Mouse (Mus musculus): ENCODE measurements around the gene Gm13287.
A peak's percentile ranks its signal among the peaks of the same experiment; 100 is the strongest.
"Not testable (repeated sequence)": the region's sequence is repeated elsewhere in the genome, so short reads cannot be mapped to it uniquely, and the experiment has no call there.

The Gm13287 gene

DNA sequence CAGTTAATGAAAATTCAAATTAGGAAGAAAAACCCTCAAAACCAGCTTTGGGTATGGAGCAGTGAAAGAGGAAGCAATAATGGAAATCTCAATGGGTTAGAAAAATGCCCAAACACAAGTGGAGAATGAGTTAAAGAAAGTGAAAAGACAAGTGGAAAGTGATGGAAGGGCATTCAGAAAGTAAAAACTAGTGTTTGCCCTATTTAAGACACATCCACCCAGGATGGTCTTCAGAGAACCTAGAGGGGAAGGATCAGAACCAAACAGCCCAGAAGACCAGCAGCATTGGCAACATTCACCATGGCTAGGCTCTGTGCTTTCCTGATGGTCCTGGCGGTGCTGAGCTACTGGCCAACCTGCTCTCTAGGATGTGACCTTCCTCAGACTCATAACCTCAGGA is 32.2 kb downstream of the Gm13287 start, which contains the start of gene Ifna5:
Gene Ifna5 (plus strand): TSS at position 301 of the 400 bp plus-strand sequence.
- not testable (repeated sequence) for DNase-seq (ENCODE audit: low read depth, low spot score); H3K27me3 ChIP-seq (ENCODE audit: control insufficient read depth, insufficient read depth, low read length, poor library complexity, severe bottlenecking); H3K36me3 ChIP-seq (ENCODE audit: control insufficient read depth, insufficient read depth, low read length, poor library complexity, severe bottlenecking)

DNA sequence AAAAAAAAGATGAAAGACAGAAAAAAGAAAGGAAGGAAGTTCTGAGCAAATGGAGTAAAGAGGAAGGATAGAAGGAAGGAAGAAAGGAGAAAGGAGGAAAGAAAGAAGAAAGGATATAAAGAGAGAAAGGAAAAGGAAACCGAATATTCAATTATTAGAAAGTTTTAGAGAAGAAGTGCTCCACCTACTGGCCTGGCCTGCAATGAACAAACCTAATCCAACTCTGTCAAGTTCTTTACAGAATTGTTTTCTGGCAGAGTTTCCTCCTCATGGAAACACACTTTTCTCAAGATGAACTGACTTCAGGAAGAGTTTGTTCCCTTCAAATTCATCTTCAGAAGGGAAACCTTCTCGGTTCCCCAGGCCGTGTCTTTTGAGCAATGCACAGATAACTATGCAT is 35.8 kb downstream of the Gm13287 start:
- Histone ChIP-seq H3K36me3 (ENCODE audit: control insufficient read depth, insufficient read depth, low read length, poor library complexity, severe bottlenecking) (no peaks in the 10 kb centered on the region), H3K27me3 (ENCODE audit: control insufficient read depth, insufficient read depth, low read length, poor library complexity, severe bottlenecking) (no peaks in the 10 kb centered on the region)
- peak; percentile 44 for DNase-seq (ENCODE audit: low read depth, low spot score)

DNA sequence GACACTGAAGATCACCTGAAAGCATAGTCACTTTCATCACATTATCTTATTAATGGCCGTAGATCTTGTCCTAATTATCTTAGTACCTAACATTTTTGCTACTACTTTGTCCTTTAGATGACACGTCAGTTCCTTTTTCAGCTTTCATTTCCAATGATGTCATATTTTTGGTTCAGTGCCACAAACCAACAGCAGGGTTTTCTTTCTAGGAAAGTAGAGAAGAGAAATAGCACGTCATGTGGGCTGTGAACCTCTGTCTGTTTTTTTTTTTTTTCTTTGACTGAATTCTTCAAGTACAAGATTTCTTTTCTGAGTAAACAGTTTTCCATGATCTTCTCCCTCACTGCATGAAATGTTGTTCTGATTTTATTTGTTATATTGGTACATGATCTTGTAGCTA is 37.0 kb downstream of the Gm13287 start:
- peak; percentile 21 for DNase-seq (ENCODE audit: low read depth, low spot score)
- Histone ChIP-seq H3K27me3 (ENCODE audit: control insufficient read depth, insufficient read depth, low read length, poor library complexity, severe bottlenecking) (no peaks in the 10 kb centered on the region), H3K36me3 (ENCODE audit: control insufficient read depth, insufficient read depth, low read length, poor library complexity, severe bottlenecking) (no peaks in the 10 kb centered on the region)

DNA sequence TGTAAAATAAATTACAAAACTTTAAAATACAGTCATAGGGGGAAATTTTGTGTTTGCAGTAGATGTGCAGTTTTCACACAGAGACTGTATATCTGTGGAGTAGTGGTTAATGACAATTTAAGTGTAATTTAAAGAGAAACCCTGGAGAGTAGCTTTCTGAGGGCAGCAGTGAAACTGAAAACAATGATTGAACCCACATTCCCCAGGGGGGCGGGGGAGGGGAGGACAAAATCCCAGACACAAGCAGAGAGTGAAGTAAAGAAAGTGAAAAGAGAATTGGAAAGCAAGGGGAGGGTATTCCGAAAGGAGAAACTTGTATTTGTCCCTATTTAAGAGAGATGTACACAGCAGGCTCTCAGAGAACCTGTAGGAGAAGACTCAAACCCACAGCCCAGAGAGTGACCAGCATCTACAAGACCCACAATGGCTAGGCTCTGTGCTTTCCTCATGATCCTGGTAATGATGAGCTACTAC is 38.4 kb downstream of the Gm13287 start, which contains the start of gene Ifna4:
Gene Ifna4 (plus strand): TSS at position 424 of the 474 bp plus-strand sequence.
- no peaks in the 10 kb centered on the region for H3K36me3 ChIP-seq (ENCODE audit: control insufficient read depth, insufficient read depth, low read length, poor library complexity, severe bottlenecking)
- no peaks in the 10 kb centered on the region for H3K27me3 ChIP-seq (ENCODE audit: control insufficient read depth, insufficient read depth, low read length, poor library complexity, severe bottlenecking)
- DNase-seq (ENCODE audit: low read depth, low spot score) = peak; percentile 41

DNA sequence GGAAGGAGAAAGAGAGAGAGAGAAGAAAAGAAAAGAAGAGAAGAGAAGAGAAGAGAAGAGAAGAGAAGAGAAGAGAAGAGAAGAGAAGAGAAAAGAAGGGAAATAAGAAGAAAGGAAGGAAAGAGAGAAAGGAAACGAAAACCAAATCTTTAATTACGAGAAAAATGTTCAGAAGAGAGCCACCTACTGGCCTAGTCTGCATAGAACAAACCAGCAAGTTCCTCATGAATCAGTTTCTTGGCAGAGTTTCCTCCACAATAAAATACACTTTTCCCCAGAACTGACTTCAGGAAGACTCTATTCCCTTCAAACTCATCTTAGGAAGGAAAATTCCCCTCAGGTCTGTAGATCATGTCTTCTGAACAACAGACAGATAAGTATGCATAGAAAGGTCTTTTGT is 42.3 kb downstream of the Gm13287 start:
- no peaks in the 10 kb centered on the region for H3K36me3 ChIP-seq (ENCODE audit: control insufficient read depth, insufficient read depth, low read length, poor library complexity, severe bottlenecking)
- H3K27me3 ChIP-seq (ENCODE audit: control insufficient read depth, insufficient read depth, low read length, poor library complexity, severe bottlenecking) = no peaks in the 10 kb centered on the region
- DNase-seq (ENCODE audit: low read depth, low spot score) = peak; percentile 37

DNA sequence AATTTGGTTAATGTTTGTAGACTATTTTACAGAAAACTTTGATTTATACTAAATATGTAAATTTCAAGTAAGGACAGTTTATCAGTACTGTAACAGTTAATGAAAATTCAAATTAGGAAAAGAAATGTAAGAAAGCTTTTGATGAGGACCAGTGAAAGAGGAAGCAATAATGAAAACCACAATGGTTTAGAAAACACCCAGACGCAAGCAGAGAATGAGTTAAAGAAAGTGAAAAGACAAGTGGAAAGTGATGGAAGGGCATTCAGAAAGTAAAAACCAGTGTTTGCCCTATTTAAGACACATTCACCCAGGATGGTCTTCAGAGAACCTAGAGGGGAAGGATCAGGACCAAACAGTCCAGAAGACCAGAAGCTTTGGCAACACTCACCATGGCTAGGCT is 46.6 kb downstream of the Gm13287 start, which contains the start of gene Ifna1:
Gene Ifna1 (plus strand): TSS at position 390 of the 400 bp plus-strand sequence.
- H3K36me3 ChIP-seq (ENCODE audit: control insufficient read depth, insufficient read depth, low read length, poor library complexity, severe bottlenecking) = no peaks in the 10 kb centered on the region
- no peaks in the 10 kb centered on the region; the same call in 1 of the 2 replicates for H3K27me3 ChIP-seq (ENCODE audit: control insufficient read depth, insufficient read depth, low read length, poor library complexity, severe bottlenecking)
- DNase-seq (ENCODE audit: low read depth, low spot score) = peak; percentile 15

DNA sequence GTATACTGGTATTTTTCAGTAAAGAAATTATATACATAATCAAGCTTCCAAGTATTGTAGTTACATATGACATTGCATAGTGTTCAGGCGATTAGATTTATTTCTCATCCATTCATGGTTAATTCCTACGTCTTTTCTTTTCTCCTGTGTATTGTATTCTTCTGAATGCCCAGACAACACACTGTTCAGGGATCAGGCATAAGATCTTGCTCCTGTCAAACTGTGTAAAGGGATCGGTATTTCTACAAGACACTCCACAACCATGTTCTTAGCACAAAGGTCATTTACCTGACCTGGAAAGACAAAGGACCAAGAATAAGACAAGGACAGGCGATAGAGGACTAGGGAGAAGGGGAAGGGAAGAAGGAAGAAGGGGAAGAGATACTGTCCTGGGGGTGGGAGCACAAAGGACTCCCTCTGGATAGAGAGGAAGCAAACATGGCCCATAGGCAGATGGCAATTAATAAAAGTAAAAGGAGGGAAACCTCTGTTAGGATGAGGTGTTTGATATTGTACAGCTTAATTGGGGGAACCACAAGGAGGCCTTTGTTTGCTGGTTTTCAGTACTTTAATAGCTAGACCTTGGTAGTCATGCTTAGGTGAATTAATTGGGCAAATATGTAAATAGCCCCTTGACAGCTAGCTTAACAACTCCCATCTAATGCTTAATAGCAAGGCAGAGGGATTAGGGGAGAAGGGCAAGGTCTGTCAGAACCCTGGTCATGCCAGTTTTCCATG is 48.1 kb downstream of the Gm13287 start:
- no peaks in the 10 kb centered on the region; the same call in 1 of the 2 replicates for H3K27me3 ChIP-seq (ENCODE audit: control insufficient read depth, insufficient read depth, low read length, poor library complexity, severe bottlenecking)
- no peak for DNase-seq (ENCODE audit: low read depth, low spot score)
- no peaks in the 10 kb centered on the region for H3K36me3 ChIP-seq (ENCODE audit: control insufficient read depth, insufficient read depth, low read length, poor library complexity, severe bottlenecking)

All from splenic B cell, adult 2 months (primary cell).